Mouse (Mus musculus) liver, embryonic 14.5 days (tissue): ENCODE data around the gene Btbd16. TPM values are rescaled to one million over a fixed set of nuclear protein-coding genes. Genes with fewer than 3 reads are reported as not detected.

ENCODE experiments used
- ATAC-seq: fragments of 200-750 bp; cut with Nextera tagmentation; 2 replicates; pipeline ENCODE4 v1.8.0; 2017; ENCODE audit warnings: moderate number of reproducible peaks, mild to moderate bottlenecking, moderate library complexity; ENCODE audit not compliant: insufficient read depth
- DNase-seq, 3 experiments: peaks; one replicate each; pipeline ENCODE4 v3.0.0-alpha.2; 2012 to 2013; ENCODE audit warnings: low read depth in 3 of 3, low spot score in 3 of 3
- H3K27ac ChIP-seq: fragments of 300-500 bp; sonication (generic); 2 replicates; pipeline ENCODE4 v1.5.1; 2014; ENCODE audit warnings: moderate library complexity, mild to moderate bottlenecking, control low read depth, inconsistent platforms
- H3K27me3 ChIP-seq: fragments of 300-500 bp; sonication (generic); 2 replicates; pipeline ENCODE4 v1.6.1; 2014; ENCODE audit warnings: mild to moderate bottlenecking, low read length, moderate library complexity; ENCODE audit not compliant: control insufficient read depth, insufficient read depth
- H3K36me3 ChIP-seq: fragments of 300-500 bp; sonication (generic); replicated peaks from 2 replicates; pipeline ENCODE4 v1.6.1; 2014; ENCODE audit warnings: low read depth; ENCODE audit not compliant: control insufficient read depth, insufficient read depth
- H3K4me1 ChIP-seq, 2 experiments: fragments of 200-500 bp in 1 of 2; fragments of 300-500 bp in 1 of 2; sonication (generic) in 1 of 2; replicated peaks; 2 replicates each; pipeline ENCODE4 v1.6.1; 2012 to 2014; ENCODE audit warnings: antibody characterized with exemption in 1 of 2, inconsistent platforms in 1 of 2, low read length in 1 of 2; ENCODE audit not compliant: control insufficient read depth in 2 of 2, insufficient read depth in 2 of 2
- H3K4me2 ChIP-seq: fragments of 300-500 bp; sonication (generic); 2 replicates; pipeline ENCODE4 v1.6.1; 2014; ENCODE audit warnings: low read depth, mild to moderate bottlenecking, control low read depth, moderate library complexity
- H3K4me3 ChIP-seq, 2 experiments: fragments of 200-500 bp in 1 of 2; fragments of 300-500 bp in 1 of 2; sonication (generic) in 1 of 2; 2 replicates each; pipeline ENCODE4 v1.5.1; 2012 to 2014; ENCODE audit warnings: low read depth in 2 of 2, low read length in 2 of 2, mild to moderate bottlenecking in 2 of 2, control low read depth in 1 of 2, inconsistent platforms in 1 of 2, moderate library complexity in 1 of 2; ENCODE audit not compliant: insufficient read depth in 1 of 2
- H3K9ac ChIP-seq: fragments of 300-500 bp; sonication (generic); replicated peaks from 2 replicates; pipeline ENCODE4 v1.6.1; 2014; ENCODE audit warnings: mild to moderate bottlenecking, control low read depth, moderate library complexity
- H3K9me3 ChIP-seq: fragments of 300-500 bp; sonication (generic); 2 replicates; pipeline ENCODE4 v1.6.1; 2016; ENCODE audit warnings: low read length, mixed read lengths; ENCODE audit not compliant: control insufficient read depth
- CTCF ChIP-seq: IDR thresholded peaks from 2 replicates; pipeline ENCODE4 v1.5.1; 2016; ENCODE audit warnings: antibody characterized with exemption, low read depth, control low read depth
- EP300 ChIP-seq: IDR thresholded peaks from 2 replicates; pipeline ENCODE4 v1.6.1; 2016; ENCODE audit warnings: antibody characterized with exemption, low read depth
- WGBS: fragments of 180-500 bp; shearing (Covaris S2); extraction: QIAGEN DNeasy Blood & Tissue Kit; methylation state at CpG from one replicate; pipeline ENCODE4 v1.1.7; 2014; ENCODE audit not compliant: insufficient replicate concordance; 5-methylcytosine and 5-hydroxymethylcytosine counted together
- polyA plus RNA-seq, 2 experiments: library from polyadenylated mRNA; depleted of rRNA in 1 of 2; stranded (reverse) in 1 of 2; unstranded in 1 of 2; fragments of >200 nt; fragmentation: Nextera tagmentation in 1 of 2; extraction: Ambion mirVana in 1 of 2; gene quantifications; 2 replicates each; pipeline versions ENCODE4 v1.2.1 to v1.2.3; 2012 to 2014

Btbd16 gene
- polyA plus RNA-seq, 2 experiments = 0.05 TPM; not detected in 1

DNA sequence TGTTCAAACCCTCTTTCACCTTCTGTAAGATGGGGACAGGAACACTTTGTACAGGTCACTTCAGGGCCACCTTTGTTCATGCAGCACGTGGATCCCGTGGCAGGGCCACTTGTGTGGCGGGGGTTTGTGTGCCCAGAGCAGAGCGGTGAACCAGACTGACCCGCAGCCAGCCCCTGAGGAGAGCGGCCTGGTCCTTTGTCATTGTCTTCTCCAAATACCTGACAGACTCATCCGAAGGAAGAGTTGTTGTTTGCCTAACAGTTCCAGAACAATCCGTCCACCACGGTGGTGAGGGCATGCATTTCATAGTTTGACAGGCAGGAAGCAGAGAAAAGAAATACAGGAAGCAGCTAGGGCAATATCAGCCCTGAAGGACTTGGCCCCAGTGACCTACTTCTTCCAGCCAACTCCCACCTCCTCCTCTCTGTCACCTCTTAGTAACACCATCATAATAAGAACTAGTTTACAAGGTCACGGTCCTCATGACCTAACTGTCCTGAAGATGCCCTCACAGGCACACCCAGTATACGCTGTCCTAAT is 16.5 kb upstream of the Btbd16 start:
- Histone ChIP-seq H3K27ac (no peak overlapping the region), H3K36me3 (no peaks in the 10 kb centered on the region), H3K4me3 (no peak overlapping the region), H3K9ac (no peak overlapping the region), H3K4me1 (no peaks in the 10 kb centered on the region), H3K4me2 (no peak overlapping the region), H3K27me3 (no peaks in the 10 kb centered on the region), H3K9me3 (no peaks in the 10 kb centered on the region)
- WGBS = 55% methylated on average over 11 of the region's 11 CpGs
- no peak for DNase-seq
- ATAC-seq = no peak
- TF ChIP-seq EP300 (no peak), CTCF (no peak)

DNA sequence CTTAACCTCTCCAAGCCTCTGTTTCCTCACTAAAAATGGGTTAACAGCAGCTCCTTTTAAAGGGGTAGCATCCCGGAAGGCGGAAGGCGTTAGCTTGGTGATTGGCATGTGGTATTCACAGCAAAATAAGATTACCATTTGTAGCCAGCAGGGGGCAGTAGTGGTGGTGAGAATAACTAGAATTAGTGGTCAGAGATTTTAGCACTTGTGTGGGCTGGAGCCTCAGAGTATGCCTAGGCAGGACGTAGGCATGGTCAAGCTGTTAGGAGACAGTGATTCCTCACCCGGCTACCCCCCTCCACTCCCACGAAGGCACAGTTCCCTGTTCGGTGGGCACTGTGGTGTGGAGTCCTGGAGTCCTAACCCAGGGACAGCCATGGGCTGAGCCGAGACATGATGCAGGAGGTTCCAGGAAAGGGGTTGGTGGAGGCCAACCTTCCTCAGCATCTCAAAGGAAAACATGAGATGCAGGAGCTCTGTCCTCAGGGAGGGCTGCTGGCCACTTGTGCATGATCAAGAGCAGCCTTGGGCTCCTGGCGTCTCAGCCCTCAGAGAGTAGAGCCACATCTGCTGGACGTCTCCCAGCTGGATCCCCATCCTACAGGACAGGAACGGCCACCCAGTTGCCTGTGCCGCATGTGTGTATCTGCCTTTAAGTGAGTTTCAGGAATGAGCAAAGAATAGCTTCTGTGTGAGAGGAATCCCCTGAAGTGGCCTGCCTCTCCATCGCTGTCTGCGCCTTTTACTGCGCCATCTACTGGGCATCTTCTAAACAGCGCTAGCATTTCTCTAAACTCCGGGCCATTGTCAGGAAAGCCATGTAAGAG is 11.6 kb upstream of the Btbd16 start:
- H3K4me3 ChIP-seq = no peak overlapping the region
- no peaks in the 10 kb centered on the region for H3K36me3 ChIP-seq
- WGBS = 29% methylated on average over 17 of the region's 17 CpGs
- ATAC-seq = 0 out of 2 replicates have a peak, but pooled peaks have one; percentile 33
- TF ChIP-seq EP300 = no peak
- TF ChIP-seq CTCF = peak; percentile 77
- H3K9ac ChIP-seq = no peak overlapping the region
- H3K4me2 ChIP-seq = no peak overlapping the region
- H3K27me3 ChIP-seq = no peaks in the 10 kb centered on the region
- H3K9me3 ChIP-seq = no peaks in the 10 kb centered on the region
- H3K4me1 ChIP-seq = no peaks in the 10 kb centered on the region
- DNase-seq = peak; percentile 20 to 29 (median 28)
- H3K27ac ChIP-seq = no peak overlapping the region

DNA sequence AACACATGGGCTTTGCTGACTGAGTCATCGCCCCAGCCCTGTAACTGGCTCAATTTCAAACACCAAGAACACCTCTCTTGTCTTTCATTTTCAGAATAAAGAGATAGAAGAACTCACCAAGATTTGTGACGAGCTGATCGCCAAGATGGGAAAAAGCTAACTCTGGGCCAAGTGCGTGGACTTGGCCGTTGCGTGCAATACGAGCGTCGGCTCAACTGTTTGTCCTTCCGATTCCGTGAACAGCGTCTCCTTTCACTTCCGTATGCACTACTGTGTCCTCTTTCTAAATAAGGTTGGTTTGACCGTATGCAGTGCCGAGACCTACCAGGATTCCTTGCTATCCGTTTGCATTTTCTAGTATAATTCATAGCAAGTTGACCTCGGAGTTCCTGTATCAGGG is 9.7 kb upstream of the Btbd16 start:
- DNase-seq = no peak
- Histone ChIP-seq H3K36me3 (no peaks in the 10 kb centered on the region), H3K9ac (no peak overlapping the region), H3K4me2 (no peak overlapping the region), H3K9me3 (no peaks in the 10 kb centered on the region), H3K27ac (no peak overlapping the region), H3K4me3 (no peak overlapping the region), H3K27me3 (no peaks in the 10 kb centered on the region), H3K4me1 (no peaks in the 10 kb centered on the region)
- 81% methylated on average over 17 of the region's 17 CpGs for WGBS
- no peak for ATAC-seq
- TF ChIP-seq CTCF = no peak
- no peak for TF ChIP-seq EP300

DNA sequence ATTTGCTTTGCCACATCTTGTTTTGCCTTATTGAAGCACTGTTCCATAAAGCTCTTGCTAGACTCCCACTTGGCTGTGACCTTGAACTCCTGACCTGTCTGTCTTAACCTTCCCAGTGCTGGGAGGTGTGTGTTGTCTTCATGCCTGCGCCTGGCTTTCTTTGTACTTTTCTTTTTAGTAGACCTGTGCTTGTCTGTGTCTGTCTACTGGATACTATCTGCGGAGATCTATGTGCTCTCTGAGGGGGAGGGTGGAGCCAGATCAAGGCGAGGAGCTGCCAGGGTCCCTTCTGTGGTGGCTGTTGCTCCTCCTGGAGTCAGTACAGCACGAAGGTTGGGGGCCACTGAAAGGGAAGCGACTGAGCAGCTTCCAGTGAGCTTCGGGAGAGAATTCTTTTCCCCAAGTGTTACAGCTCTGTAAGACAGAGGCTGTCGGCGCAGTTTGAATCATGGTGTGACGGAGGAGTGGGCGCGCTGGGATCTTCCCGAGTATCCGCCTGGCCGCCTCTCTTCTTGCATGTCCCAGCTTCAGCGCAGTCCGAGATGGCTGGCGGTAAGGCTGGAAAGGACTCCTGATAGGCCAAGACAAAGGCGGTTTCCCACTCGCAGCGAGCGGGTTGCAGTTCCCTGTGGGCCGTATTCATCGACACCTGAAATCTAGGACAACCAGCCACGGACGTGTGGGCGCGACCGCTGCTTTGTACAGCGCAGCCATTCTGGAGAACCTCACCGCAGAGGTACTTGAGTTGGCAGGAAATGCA is 7.3 kb upstream of the Btbd16 start:
- Histone ChIP-seq H3K27ac (no peak overlapping the region), H3K4me1 (no peaks in the 10 kb centered on the region), H3K4me3 (no peak overlapping the region), H3K36me3 (no peaks in the 10 kb centered on the region), H3K27me3 (no peaks in the 10 kb centered on the region), H3K9me3 (no peaks in the 10 kb centered on the region), H3K4me2 (no peak overlapping the region), H3K9ac (no peak overlapping the region)
- ATAC-seq = no peak
- TF ChIP-seq EP300 = no peak
- TF ChIP-seq CTCF = no peak
- 64% methylated on average over 30 of the region's 30 CpGs for WGBS
- no peak for DNase-seq

DNA sequence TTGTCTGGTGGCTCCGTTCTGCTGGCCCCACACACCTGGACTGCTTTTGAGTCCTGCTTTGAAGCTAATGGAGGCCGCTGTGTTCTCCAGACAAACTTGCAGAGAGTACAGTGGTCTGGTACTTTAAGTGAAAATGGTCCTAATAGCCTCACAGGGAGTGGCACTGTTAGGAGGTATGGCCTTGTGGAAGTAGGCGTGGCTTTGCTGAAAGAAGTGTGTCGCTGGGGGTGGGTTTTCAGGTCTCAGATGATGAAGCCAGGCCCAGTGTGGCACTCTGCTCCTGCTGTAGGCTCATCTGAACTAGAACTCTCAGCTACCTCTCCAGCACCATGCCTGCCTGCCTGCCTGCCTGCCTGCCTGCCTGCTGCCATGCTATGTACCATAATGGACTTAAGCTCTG is 5.7 kb upstream of the Btbd16 start:
- Histone ChIP-seq H3K9ac (no peak overlapping the region), H3K4me1 (no peaks in the 10 kb centered on the region), H3K4me3 (no peak overlapping the region), H3K36me3 (no peaks in the 10 kb centered on the region), H3K27ac (no peak overlapping the region), H3K27me3 (no peaks in the 10 kb centered on the region), H3K9me3 (no peaks in the 10 kb centered on the region), H3K4me2 (no peak overlapping the region)
- ATAC-seq (no peak), DNase-seq (no peak)
- 48% methylated on average over 4 of the region's 4 CpGs for WGBS
- TF ChIP-seq CTCF (no peak), EP300 (no peak)
